Mouse (Mus musculus) C2C12 (cell line): ENCODE measurements around the gene Rere.

Experiments
- CTCF ChIP-seq: IDR thresholded peaks from one replicate; pipeline ENCODE4 v1.5.1; 2011; ENCODE audit not compliant: control insufficient read depth, insufficient read depth, insufficient read length
- MYOG ChIP-seq: IDR thresholded peaks from one replicate; pipeline ENCODE4 v1.6.1; 2011; ENCODE audit not compliant: control insufficient read depth, insufficient read length; ENCODE audit errors: extremely low read depth

DNA sequence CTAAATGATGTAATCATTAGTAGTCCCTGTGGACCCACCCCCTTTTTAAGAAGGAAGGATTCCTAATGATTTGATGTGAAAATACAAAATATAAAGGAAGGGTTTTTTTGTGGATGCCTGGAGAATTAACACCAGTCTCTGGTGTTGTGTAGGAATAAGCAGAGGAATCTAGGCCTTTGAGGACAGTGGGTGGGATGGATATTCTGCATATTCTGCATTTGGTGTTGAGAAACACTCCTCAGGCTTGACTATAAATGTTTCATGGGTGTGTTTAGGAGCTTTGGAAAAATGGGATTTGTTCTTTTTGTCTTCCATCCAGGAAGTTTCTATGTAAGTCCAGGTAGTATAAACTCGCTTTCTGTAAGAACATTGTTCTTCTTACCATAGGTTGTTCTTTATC lies 55.8 kb downstream of the Rere start:
- TF ChIP-seq CTCF = no peak
- no peak for TF ChIP-seq MYOG
